Mouse (Mus musculus) urinary bladder, adult 18-20 months (tissue): Measurements from ENCODE around the gene Lancl3.
A peak's percentile ranks its signal among the peaks of the same experiment; 100 is the strongest.
"Not testable (repeated sequence)": the region's sequence is repeated elsewhere in the genome, so short reads cannot be mapped to it uniquely, and the experiment has no call there.

ENCODE experiments used
- DNase-seq, 2 experiments: peaks; one replicate each; pipeline ENCODE4 v3.0.0; 2022; ENCODE audit warnings: low spot score in 2 of 2, mixed read lengths in 2 of 2

Gene Lancl3

GRCm38 (mm10) chrX:9259267-9259666, 59.6 kb downstream of the Lancl3 start:
- no peak for DNase-seq

- no peak for DNase-seq
These were observed 71.4 kb downstream of the Lancl3 start for GRCm38 (mm10) chrX:9271112-9271511.

GRCm38 (mm10) chrX:9271947-9272459, 72.3 kb downstream of the Lancl3 start:
- no peak for DNase-seq

DNA sequence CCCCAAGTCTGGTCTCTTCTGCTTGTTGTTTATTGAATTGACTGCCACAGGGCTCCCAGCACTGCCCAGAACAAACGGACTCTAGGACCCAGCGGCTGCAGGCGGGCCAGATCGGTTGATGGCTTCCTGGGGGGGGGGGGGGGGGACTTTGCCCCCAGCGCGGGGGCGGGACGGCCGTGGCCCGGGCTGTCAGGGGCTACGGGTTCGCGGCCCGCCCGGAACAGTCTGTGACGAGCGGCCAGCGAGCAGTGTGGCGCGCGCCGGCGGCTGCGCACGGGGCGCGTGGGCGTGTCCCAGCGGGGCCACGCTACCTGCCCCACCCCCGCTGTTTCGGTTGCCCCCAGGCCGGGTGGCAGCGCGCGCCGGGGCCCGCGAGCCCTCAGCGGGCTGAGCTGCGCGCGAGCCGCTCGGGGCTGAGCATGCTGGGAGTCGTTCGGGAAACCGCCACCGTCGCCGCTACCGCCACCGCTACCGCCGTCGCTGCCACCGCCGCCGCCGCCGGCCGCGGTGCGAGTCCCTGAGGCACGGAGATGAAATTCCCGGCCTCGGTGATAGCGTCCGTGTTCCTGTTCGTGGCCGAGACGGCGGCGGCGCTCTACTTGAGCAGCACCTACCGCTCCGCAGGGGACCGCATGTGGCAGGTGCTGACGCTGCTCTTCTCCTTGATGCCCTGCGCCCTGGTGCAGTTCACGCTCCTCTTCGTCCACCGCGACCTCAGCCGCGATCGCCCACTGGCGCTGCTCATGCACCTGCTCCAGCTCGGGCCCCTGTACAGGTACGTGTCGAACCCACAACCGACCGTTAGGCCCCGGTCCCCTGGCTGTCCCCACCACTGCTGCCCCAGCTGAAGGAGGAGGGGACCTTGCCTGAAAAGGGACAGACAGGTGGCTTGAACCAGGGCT, 73.0 kb downstream of the Lancl3 start, which contains the start of gene Xk:
Gene Xk (plus strand): TSS at position 297 of the 902 bp plus-strand sequence.
- peak; percentile 10 to 37 for DNase-seq

GRCm38 (mm10) chrX:9273377-9274002, 73.8 kb downstream of the Lancl3 start:
- DNase-seq: no peak

DNA sequence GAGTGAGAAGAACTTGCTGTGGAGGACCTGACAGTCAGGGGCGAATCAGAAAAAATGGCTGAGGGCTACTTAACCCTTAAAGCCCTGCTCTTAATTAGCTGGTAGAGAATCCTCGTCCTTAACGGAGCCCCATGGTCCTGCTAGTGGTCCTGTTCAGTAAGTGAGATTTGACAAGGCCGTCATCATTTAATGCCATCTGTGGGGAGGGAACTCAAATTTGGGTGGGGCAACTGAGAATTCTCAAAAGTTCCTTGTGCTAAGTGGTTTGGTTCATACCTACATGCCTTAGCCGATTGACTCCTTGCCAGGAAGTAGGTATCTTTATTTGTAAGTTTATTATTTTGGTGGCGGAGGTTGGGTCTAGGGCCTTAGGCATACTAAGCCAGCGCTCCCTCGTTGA, 74.6 kb downstream of the Lancl3 start:
- no peak for DNase-seq

DNA sequence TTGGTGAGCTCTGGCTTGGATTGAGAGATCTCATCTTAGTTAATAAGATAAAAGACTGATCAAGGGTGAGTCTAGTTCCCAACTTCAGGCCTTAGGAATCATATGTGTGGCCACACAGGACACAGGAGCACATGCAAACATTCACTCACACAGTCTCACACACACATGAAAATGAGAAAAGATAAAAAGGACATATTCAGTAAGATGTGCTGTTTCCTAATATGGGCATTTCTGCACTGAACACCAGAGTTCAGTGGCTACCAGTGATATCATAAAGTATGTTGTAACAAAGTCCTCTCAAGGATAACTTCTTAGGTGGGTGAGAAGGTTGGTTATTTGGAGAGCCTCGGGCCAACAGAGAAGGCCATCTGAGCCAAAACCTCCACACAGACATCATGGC, 83.8 kb downstream of the Lancl3 start, which contains the start of gene H2al1m:
Gene H2al1m (plus strand): TSS at position 301 of the 400 bp plus-strand sequence.
- DNase-seq: not testable (repeated sequence)

DNA sequence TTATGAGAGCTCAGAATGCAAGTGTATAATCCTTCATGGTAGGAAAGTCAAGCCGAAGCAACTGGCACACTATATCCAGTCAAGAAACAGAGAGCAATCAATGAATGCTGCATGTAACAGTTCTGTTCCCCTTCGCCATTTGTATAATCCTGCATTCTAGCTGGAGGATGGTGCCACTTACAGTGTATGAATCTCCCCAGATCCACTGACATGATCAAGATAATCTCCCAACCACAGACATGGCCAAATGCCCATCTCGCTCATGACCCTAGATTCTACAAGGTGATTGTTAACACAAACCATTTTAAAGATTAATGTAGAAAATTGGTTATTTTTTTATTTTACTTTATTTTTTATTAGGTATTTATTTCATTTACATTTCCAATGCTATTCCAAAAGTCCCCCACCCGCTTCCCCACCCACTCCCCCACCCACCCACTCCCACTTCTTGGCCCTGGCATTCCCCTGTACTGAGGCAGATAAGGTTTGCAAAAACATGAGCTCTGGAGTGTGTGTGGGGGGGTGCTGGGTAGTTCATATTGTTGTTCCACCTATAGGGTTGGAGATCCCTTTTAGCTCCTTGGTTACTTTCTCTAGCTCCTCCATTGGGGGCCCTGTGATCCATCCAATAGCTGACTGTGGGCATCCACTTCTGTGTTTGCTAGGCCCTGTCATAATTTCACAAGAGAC, 93.6 kb downstream of the Lancl3 start:
- not testable (repeated sequence) for DNase-seq

DNA sequence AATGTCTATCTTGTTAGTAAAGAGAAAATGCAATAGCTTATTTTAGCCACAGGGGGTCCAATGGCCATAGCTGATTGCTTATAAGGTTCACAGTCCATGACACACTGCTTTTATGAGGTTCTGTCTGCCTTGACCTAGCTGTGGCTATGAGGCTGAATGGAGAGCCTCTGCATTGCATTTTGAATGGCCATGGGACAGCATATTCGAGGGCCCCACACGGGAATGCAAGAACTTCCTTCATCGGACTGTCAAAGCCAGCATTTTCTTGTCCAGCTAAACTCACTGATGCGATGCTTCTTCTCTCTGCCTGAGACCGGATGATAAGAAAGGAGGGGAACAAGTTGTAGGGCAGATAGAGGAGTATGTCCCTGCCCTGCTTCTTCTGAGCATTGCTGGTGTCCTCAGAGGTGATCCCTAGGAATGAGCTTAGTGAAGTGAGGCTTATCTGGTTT, 98.7 kb downstream of the Lancl3 start:
- no peak for DNase-seq

GRCm38 (mm10) chrX:9302791-9303190, 103.1 kb downstream of the Lancl3 start:
- DNase-seq: no peak

- DNase-seq: no peak
These were observed 103.8 kb downstream of the Lancl3 start for GRCm38 (mm10) chrX:9303455-9303854.

DNA sequence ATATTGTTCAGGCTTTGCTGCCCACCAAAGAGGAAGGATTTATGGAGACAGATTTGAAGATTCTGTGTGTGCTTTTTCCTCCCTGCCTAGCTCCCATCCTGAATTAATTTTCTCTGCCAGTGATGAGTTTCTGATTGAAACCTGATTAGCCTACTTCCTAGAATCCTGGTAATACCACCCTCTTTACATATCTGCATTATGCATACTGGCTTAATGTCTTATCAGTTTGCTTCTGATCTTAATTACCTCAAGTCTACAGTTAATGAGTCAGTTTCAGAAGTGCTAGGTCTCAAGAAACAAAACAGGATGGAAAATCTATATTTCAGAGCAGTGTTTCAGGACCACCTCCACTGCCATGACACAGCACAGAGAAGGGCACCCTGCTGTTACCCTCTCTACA, 116.8 kb downstream of the Lancl3 start:
- not testable (repeated sequence) for DNase-seq
